Mouse (Mus musculus): Measurements from ENCODE around the gene C2cd4d.

C2cd4d gene

GRCm38 (mm10) chr3:94375861-94376260 lies 13.6 kb downstream of the C2cd4d start:
- no peak for DNase-seq (ENCODE audit: low read depth, low spot score)

- no peak for DNase-seq (ENCODE audit: low read depth, low spot score)
Observed at GRCm38 (mm10) chr3:94377028-94377923, 15.0 kb downstream of the C2cd4d start.

- no peak for DNase-seq (ENCODE audit: low read depth, low spot score)
Observed at GRCm38 (mm10) chr3:94379831-94380510, 17.7 kb downstream of the C2cd4d start.

- no peak for DNase-seq (ENCODE audit: low read depth, low spot score)
Observed at GRCm38 (mm10) chr3:94382308-94382707, 20.1 kb downstream of the C2cd4d start.

- no peak for DNase-seq (ENCODE audit: low read depth, low spot score)
Observed at GRCm38 (mm10) chr3:94383476-94383875, 21.2 kb downstream of the C2cd4d start.

- DNase-seq (ENCODE audit: low read depth, low spot score), result no peak
Observed at GRCm38 (mm10) chr3:94386671-94387070, 24.4 kb downstream of the C2cd4d start.

- DNase-seq (ENCODE audit: low read depth, low spot score), result no peak
Observed at GRCm38 (mm10) chr3:94387391-94387790, 25.2 kb downstream of the C2cd4d start.

- DNase-seq (ENCODE audit: low read depth, low spot score), result no peak
Observed at GRCm38 (mm10) chr3:94388047-94388446, 25.8 kb downstream of the C2cd4d start.

GRCm38 (mm10) chr3:94389420-94389819 lies 27.2 kb downstream of the C2cd4d start:
- no peak for DNase-seq (ENCODE audit: low read depth, low spot score)

- DNase-seq (ENCODE audit: low read depth, low spot score), result no peak
Observed at GRCm38 (mm10) chr3:94391001-94391400, 28.8 kb downstream of the C2cd4d start.

- DNase-seq (ENCODE audit: low read depth, low spot score), result no peak
Observed at GRCm38 (mm10) chr3:94392128-94392527, 29.9 kb downstream of the C2cd4d start.

- DNase-seq (ENCODE audit: low read depth, low spot score), result no peak
Observed at GRCm38 (mm10) chr3:94393049-94393448, 30.8 kb downstream of the C2cd4d start.

- DNase-seq (ENCODE audit: low read depth, low spot score), result no peak
Observed at GRCm38 (mm10) chr3:94396336-94396735, 34.1 kb downstream of the C2cd4d start.

GRCm38 (mm10) chr3:94396851-94397250 lies 34.6 kb downstream of the C2cd4d start:
- no peak for DNase-seq (ENCODE audit: low read depth, low spot score)

- DNase-seq (ENCODE audit: low read depth, low spot score), result no peak
Observed at GRCm38 (mm10) chr3:94398217-94398616, 36.0 kb downstream of the C2cd4d start, which contains the start of gene Lingo4. Lingo4 (plus strand) TSS chr3:94398517.

- no peak for DNase-seq (ENCODE audit: low read depth, low spot score)
Observed at GRCm38 (mm10) chr3:94398943-94399481, 36.8 kb downstream of the C2cd4d start.

GRCm38 (mm10) chr3:94399663-94400310 lies 37.5 kb downstream of the C2cd4d start:
- no peak for DNase-seq (ENCODE audit: low read depth, low spot score)

GRCm38 (mm10) chr3:94402451-94402850 lies 40.2 kb downstream of the C2cd4d start:
- DNase-seq (ENCODE audit: low read depth, low spot score), result no peak

- DNase-seq (ENCODE audit: low read depth, low spot score), result no peak
Observed at GRCm38 (mm10) chr3:94404366-94405054, 42.3 kb downstream of the C2cd4d start.

- DNase-seq (ENCODE audit: low read depth, low spot score), result no peak
Observed at GRCm38 (mm10) chr3:94405561-94405960, 43.3 kb downstream of the C2cd4d start.

- no peak for DNase-seq (ENCODE audit: low read depth, low spot score)
Observed at GRCm38 (mm10) chr3:94412530-94412929, 50.3 kb downstream of the C2cd4d start.
